ENCODE assay signal across 9 mouse cellular contexts in genomic region chr6:122892442-122893049, GRCm38 (mm10). TPM values are rescaled to one million over a fixed set of nuclear protein-coding genes. Genes with fewer than 3 reads are reported as not detected.
DNase-seq lines count a peak whose midpoint lies in the region; ATAC-seq lines count a peak whose summit lies in the region.
"Had no signal": no experiment of that assay in that cellular context is flagged by ENCODE, and none has a peak within 500 bp of the region (broad histone marks: within the 10 kb centered on the region; RNA-seq: fewer than 3 reads in every experiment).

No protein-coding gene starts in this region.

- H3K4me3 ChIP-seq in liver, embryonic 12.5 days, result no peak overlapping the region
- H3K4me3 ChIP-seq in neural tube, embryonic 15.5 days (replicated peaks), result no peak overlapping the region
- H3K4me3 ChIP-seq: heart, embryonic 13.5 days had no signal

- H3K9me3 ChIP-seq in liver, embryonic 12.5 days (replicated peaks), result no peaks in the 10 kb centered on the region
- no peaks in the 10 kb centered on the region for H3K9me3 ChIP-seq in neural tube, embryonic 15.5 days (replicated peaks)
- H3K9me3 ChIP-seq: heart, embryonic 13.5 days had no signal

- ATAC-seq in erythroblast, adult 5-6 weeks (replicated peaks; ENCODE audit: low FRiP score, poor library complexity, severe bottlenecking), result peak; percentile 64
- ATAC-seq in inflammation-experienced regulatory T-cells, adult 6 months, result peak; percentile 65
- peak; percentile 57; the same call in 1 of the 2 replicates for ATAC-seq in liver, embryonic 12.5 days
- peak; percentile 65; the same call in 1 of the 2 replicates for ATAC-seq in neural tube, embryonic 15.5 days (ENCODE audit: low FRiP score)

- H3K27me3 ChIP-seq in liver, embryonic 12.5 days (replicated peaks), result no peaks in the 10 kb centered on the region
- no peaks in the 10 kb centered on the region for H3K27me3 ChIP-seq in neural tube, embryonic 15.5 days (replicated peaks)
- H3K27me3 ChIP-seq: heart, embryonic 13.5 days had no signal

- peak; percentile 18 for DNase-seq in ovary, postnatal 10 days (ENCODE audit: low spot score)
- DNase-seq in ovary, adult 18-20 months (ENCODE audit: low spot score), result no peak
- peak; percentile 62 to 75 for DNase-seq in adrenal gland, postnatal 36 days
- DNase-seq in thymus, postnatal 25 days, result peak; percentile 55

- H3K9ac ChIP-seq in liver, embryonic 12.5 days, result no peak overlapping the region
- no peak overlapping the region for H3K9ac ChIP-seq in neural tube, embryonic 15.5 days (replicated peaks)
- H3K9ac ChIP-seq: heart, embryonic 13.5 days had no signal

- H3K36me3 ChIP-seq in liver, embryonic 12.5 days, result peaks cover 47% of the 10 kb centered on the region
- H3K36me3 ChIP-seq in neural tube, embryonic 15.5 days, result peaks cover 37% of the 10 kb centered on the region

- H3K27ac ChIP-seq in liver, embryonic 12.5 days, result no peak overlapping the region
- H3K27ac ChIP-seq in neural tube, embryonic 15.5 days (replicated peaks), result no peak overlapping the region
- H3K27ac ChIP-seq: heart, embryonic 13.5 days had no signal

- H3K4me1 ChIP-seq in liver, embryonic 12.5 days, result no peaks in the 10 kb centered on the region
- no peaks in the 10 kb centered on the region for H3K4me1 ChIP-seq in neural tube, embryonic 15.5 days
- H3K4me1 ChIP-seq: heart, embryonic 13.5 days had no signal

- no peak overlapping the region for H3K4me2 ChIP-seq in liver, embryonic 12.5 days
- no peak overlapping the region for H3K4me2 ChIP-seq in neural tube, embryonic 15.5 days
- H3K4me2 ChIP-seq: heart, embryonic 13.5 days had no signal

- WGBS in liver, embryonic 12.5 days (ENCODE audit: insufficient replicate concordance), result 12% methylated on average over 2 of the region's 2 CpGs
- 9% methylated on average over 2 of the region's 2 CpGs for WGBS in neural tube, embryonic 15.5 days

RNA-seq across cellular contexts. Expression of gene Necap1, which starts 18.3 kb away (rescaled TPM):
- 10 to 100 TPM; 54.9 to 67.6 TPM for total RNA-seq in adrenal gland, postnatal 36 days (2021)
- total RNA-seq in erythroblast, adult 5-6 weeks (2015; ENCODE audit: low replicate concordance), result 6.9 and 15.0 TPM in 2 replicates
- total RNA-seq in erythroblast, adult 5-6 weeks (2017; ENCODE audit: low replicate concordance), result 6.3 and 16.8 TPM in 2 replicates
- polyA plus RNA-seq in inflammation-experienced regulatory T-cells, adult 6 months (2017; shearing (Covaris generic)), result 10 to 100 TPM; 36.9 to 60.8 (median 55.5) TPM
- 28.3 and 32.9 TPM in 2 replicates for polyA plus RNA-seq in liver, embryonic 12.5 days (2016; fragmentation: Nextera tagmentation; extraction: Ambion mirVana)
- 148 and 168 TPM in 2 replicates for polyA plus RNA-seq in neural tube, embryonic 15.5 days (2015; fragmentation: Nextera tagmentation; extraction: Ambion mirVana)

RNA-seq across cellular contexts. Expression of gene Clec4a1, which starts 29.1 kb away (rescaled TPM):
- 1 to 10 TPM; 2.2 to 4.5 TPM for total RNA-seq in adrenal gland, postnatal 36 days (2021)
- 35.1 and 68.6 TPM in 2 replicates for total RNA-seq in erythroblast, adult 5-6 weeks (2015; ENCODE audit: low replicate concordance)
- 7.2 and 10.0 TPM in 2 replicates for total RNA-seq in erythroblast, adult 5-6 weeks (2017; ENCODE audit: low replicate concordance)
- polyA plus RNA-seq in inflammation-experienced regulatory T-cells, adult 6 months (2017; shearing (Covaris generic)), result under 1 TPM in 2 of 3 experiments, not detected in 1; 0.79 to 0.99 TPM
- polyA plus RNA-seq in liver, embryonic 12.5 days (2016; fragmentation: Nextera tagmentation; extraction: Ambion mirVana), result 1.8 and 2.6 TPM in 2 replicates
- polyA plus RNA-seq in neural tube, embryonic 15.5 days (2015; fragmentation: Nextera tagmentation; extraction: Ambion mirVana), result 1.4 and 2.7 TPM in 2 replicates

RNA-seq across cellular contexts. Expression of gene C3ar1, which starts 36.6 kb away (rescaled TPM):
- 1 to 10 TPM; 3.0 to 3.2 TPM for total RNA-seq in adrenal gland, postnatal 36 days (2021)
- 0.21 TPM in 1 of 2 replicates, not detected in the other for total RNA-seq in erythroblast, adult 5-6 weeks (2015; ENCODE audit: low replicate concordance)
- total RNA-seq in erythroblast, adult 5-6 weeks (2017; ENCODE audit: low replicate concordance), result 0.42 and 0.43 TPM in 2 replicates
- under 1 TPM; 0.24 to 0.46 (median 0.38) TPM for polyA plus RNA-seq in inflammation-experienced regulatory T-cells, adult 6 months (2017; shearing (Covaris generic))
- polyA plus RNA-seq in liver, embryonic 12.5 days (2016; fragmentation: Nextera tagmentation; extraction: Ambion mirVana), result 1.5 TPM in 2 replicates
- polyA plus RNA-seq in neural tube, embryonic 15.5 days (2015; fragmentation: Nextera tagmentation; extraction: Ambion mirVana), result 2.1 and 2.2 TPM in 2 replicates

RNA-seq across cellular contexts. Expression of gene Clec4a3, which starts 59.8 kb away (rescaled TPM):
- 1 to 10 TPM; 1.8 to 5.4 TPM for total RNA-seq in adrenal gland, postnatal 36 days (2021)
- 25.0 and 26.8 TPM in 2 replicates for total RNA-seq in erythroblast, adult 5-6 weeks (2015; ENCODE audit: low replicate concordance)
- total RNA-seq in erythroblast, adult 5-6 weeks (2017; ENCODE audit: low replicate concordance), result 15.6 and 18.1 TPM in 2 replicates
- polyA plus RNA-seq in inflammation-experienced regulatory T-cells, adult 6 months (2017; shearing (Covaris generic)), result under 1 TPM in 2 of 3 experiments, not detected in 1; 0.53 to 0.72 TPM
- 1.2 TPM in 2 replicates for polyA plus RNA-seq in liver, embryonic 12.5 days (2016; fragmentation: Nextera tagmentation; extraction: Ambion mirVana)
- 0.95 and 2.6 TPM in 2 replicates for polyA plus RNA-seq in neural tube, embryonic 15.5 days (2015; fragmentation: Nextera tagmentation; extraction: Ambion mirVana)
